Mouse (Mus musculus) kidney, adult 11 months (tissue): ENCODE data around the gene Srm.

Source experiments
- DNase-seq: peaks from one replicate; pipeline ENCODE4 v3.0.0; 2022

Srm gene

GRCm38 (mm10) chr4:148591171-148591630 is at the start of gene Srm:
Gene Srm (plus strand): TSS chr4:148591503.
- peak; percentile 98 for DNase-seq

DNA sequence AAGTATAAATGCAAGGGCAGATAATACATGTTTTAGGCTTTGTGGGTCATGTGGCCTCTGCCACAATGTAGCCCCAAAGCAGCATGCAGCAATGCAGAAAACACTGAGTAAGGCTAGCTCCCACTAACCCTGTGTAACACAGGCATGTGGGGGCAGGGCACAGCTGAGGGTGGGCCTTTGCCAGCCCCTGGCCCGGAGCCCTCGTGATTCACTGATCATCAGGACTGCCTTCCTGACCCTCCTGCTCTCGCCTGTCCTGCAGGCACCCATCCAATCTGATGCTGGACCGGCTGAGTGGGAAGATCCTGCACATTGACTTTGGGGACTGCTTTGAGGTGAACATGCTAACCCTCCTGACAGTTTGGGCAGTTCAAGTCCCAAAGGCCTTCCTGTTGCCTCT is 42.2 kb upstream of the Srm start:
- no peak for DNase-seq

DNA sequence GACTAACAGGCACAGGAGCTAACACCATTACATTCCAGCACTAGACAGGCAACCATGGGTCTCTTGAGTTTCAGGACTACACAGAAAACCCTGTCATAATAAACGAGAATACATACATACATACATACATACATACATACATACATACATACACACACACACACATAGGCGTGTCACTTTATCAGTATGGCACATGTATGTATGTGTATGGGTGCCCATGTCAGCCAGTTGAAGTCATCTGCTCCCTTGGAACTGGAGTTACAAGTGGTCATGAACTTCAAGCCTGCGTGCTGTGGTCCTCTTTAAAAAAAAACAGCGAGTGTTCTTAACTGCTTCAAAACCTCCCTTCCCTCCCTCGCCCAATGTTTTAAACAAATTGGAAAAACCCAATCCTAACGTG is 33.5 kb upstream of the Srm start:
- no peak for DNase-seq

- DNase-seq, result peak; percentile 75
Measured at GRCm38 (mm10) chr4:148558297-148559000, 32.9 kb upstream of the Srm start, which contains the start of gene Exosc10. Gene Exosc10 (plus strand): TSS chr4:148558429.

DNA sequence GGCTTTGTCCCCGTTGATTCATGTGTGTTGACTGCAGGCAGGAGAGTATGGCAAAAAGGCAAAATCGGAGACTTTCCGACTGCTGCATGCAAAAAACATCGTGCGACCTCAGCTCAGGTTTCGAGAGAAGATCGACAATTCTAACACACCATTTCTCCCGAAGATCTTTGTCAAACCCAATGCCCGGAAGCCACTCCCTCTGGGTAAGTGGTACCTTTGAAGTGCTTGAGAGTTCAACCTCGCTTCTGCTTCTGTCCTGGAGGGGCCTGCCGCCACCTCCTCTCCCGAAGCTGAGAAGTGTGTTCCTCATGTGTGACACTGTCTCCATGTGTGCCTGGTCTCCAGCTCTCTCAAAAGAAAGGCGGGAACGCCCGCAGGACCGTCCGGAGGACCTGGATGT is 28.6 kb upstream of the Srm start:
- DNase-seq, result no peak

GRCm38 (mm10) chr4:148563595-148563994 is 27.7 kb upstream of the Srm start:
- no peak for DNase-seq

- no peak for DNase-seq
Measured at GRCm38 (mm10) chr4:148570138-148570537, 21.2 kb upstream of the Srm start.

GRCm38 (mm10) chr4:148570693-148571295 is 20.5 kb upstream of the Srm start:
- DNase-seq, result no peak

GRCm38 (mm10) chr4:148573222-148573621 is 18.1 kb upstream of the Srm start:
- DNase-seq, result no peak

DNA sequence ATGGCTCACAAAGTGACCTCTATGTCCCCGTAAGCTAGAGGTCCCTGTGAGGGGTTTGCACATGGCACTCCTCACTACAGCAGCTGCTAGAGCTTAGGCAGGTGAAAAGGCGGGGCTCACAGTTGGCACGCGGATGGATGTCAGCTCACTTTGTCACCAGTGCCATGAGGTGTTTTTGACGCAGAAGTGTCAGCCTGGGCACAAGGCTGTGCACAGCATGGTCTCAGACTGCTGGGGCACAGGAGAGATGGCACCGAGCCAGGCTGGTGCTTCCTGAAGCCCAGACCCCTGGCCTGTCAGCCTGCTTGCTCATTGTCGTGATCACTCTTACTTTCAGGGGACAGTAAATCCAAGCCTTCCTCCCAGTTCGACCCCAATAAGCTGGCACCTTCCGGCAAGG is 10.5 kb upstream of the Srm start:
- DNase-seq, result no peak

DNA sequence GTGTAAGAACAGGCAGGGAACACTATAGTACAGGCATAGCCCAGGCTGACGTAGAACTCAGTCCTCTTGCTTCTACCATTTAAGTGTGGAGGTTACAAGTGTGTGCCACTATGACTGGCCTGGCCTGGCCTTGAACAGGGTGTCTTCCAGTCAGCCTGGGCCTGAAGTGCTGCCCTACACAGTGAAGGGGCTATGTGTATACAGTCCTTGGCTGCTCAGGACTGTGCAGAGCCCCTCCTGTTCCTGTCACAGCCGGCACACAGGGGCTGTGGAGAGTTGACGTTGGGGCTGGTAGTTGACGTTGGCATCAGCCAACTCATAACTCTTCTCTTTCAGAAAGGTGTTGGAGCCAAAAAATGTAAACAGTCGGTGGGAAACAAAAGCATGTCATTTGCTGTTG is 9.9 kb upstream of the Srm start:
- no peak for DNase-seq

GRCm38 (mm10) chr4:148583257-148583656 is 8.0 kb upstream of the Srm start:
- DNase-seq, result no peak

DNA sequence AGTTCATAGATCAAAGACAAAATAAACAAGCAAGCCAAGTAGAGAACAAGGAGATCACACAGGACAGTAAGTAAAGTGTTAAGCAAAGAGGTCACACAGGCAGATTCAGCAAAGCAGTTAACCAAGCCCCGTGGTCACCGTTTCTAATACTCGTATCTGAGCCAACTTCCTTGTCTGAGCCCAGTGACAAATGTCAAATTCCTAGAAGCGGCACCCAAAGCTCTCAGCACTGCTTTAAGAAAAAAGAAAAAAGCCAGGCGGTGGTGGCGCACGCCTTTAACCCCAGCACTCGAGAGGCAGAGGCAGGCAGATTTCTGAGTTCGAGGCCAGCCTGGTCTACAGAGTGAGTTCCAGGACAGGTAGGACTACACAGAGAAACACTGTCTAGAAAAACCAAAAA is 4.7 kb upstream of the Srm start:
- DNase-seq, result no peak

GRCm38 (mm10) chr4:148588793-148589192 is 2.5 kb upstream of the Srm start:
- DNase-seq, result no peak

DNA sequence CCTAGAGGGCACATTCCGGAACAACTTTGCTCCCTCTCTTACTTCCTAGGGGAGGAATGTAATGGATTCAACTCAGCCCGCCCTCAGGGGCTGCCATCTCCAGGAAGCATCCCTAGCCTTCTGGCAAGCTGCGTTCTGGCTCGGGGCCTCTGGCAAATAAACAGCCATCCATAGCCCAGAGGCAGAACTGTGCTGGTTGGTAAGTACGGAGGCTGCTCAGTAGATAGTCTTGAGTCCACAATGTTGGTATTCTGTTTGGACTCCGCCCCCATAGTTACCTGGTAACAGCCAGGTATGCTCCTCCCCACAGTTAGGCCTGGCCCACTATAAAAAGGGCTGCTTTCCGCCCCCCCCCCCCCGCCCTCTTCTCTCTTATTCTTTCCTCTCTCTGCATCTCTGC is 1.7 kb upstream of the Srm start:
- peak; percentile 60 for DNase-seq

- no peak for DNase-seq
Measured at GRCm38 (mm10) chr4:148590421-148591170, 707 bp upstream of the Srm start.

GRCm38 (mm10) chr4:148591637-148592380 is 506 bp downstream of the Srm start:
- peak; percentile 28 for DNase-seq

GRCm38 (mm10) chr4:148593996-148594395 is 2.7 kb downstream of the Srm start:
- no peak for DNase-seq

DNA sequence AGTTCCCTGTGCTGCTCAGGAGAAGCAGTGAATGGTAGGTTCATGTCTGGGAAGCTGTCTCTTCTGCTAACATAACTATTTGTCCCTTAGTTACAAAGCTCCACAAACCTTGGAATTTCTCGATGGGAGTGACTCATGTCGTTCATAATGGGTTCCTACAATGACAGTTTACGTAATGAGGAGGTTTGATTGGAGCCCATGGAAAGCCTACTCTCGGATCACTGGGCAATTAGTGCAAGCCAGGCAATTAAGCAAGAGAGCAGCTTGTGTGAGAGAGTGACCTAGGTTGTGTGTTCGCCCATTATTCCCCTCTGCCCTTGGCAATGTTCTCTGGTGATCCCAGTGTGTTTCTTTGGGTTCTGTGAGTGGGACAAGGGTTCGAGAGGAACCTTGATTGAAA is 4.6 kb downstream of the Srm start:
- no peak for DNase-seq

GRCm38 (mm10) chr4:148596731-148597130 is 5.4 kb downstream of the Srm start:
- no peak for DNase-seq

- no peak for DNase-seq
Measured at GRCm38 (mm10) chr4:148598826-148599225, 7.5 kb downstream of the Srm start.

GRCm38 (mm10) chr4:148600316-148600715 is 9.0 kb downstream of the Srm start:
- DNase-seq, result no peak

GRCm38 (mm10) chr4:148601871-148602270 is 10.6 kb downstream of the Srm start:
- DNase-seq, result no peak
